Mouse (Mus musculus): ENCODE measurements at regions not wholly inside any gene's neighbourhood (a gene's known extent, or its start where the extent isn't known, plus 50 kb on each side); places are given as distances from the start of the nearest gene placed in this dataset.

GRCm38 (mm10) chr1:42606251-42606650 is 89.3 kb upstream of the Pou3f3 start:
- TF ChIP-seq CTCF (IDR thresholded peaks at IDR 0.05; ENCODE audit: extremely low read depth, insufficient read length, insufficient replicate concordance, low read depth, low read length) (no peak), POLR2A (IDR thresholded peaks at IDR 0.05; ENCODE audit: low read depth, low read length) (no peak)

Measured in small intestine, adult 2 months (tissue).